Mouse (Mus musculus): ENCODE results near the gene Gm37240. TPM values are rescaled to one million over a fixed set of nuclear protein-coding genes. Genes with fewer than 3 reads are reported as not detected.

The Gm37240 gene
- polyA plus RNA-seq, 1 experiment: not detected

DNA sequence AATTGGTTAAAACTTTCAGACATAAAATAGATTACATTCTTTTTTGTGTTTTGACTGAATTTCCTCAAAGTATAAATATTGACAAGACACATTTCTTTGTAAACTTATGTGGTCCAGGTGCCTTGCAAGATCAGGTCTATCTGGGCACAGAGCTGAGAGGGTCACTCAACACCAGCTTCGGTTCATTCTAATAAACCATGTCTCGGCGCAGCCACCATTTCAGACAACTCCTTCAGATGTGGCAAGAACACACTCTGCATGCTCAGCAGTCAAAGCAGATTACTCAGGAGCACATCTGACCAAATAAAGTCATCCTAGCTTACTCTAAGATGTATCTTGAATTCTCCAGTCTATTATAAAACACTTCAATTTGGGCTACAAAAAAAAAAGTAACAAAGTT, 1371.2 kb downstream of the Gm37240 start:
- Histone ChIP-seq H3K4me3 (ENCODE audit: insufficient read depth, low read depth, low read length) (no peak overlapping the region), H3K27ac (ENCODE audit: insufficient read depth, low read depth, low read length) (no peak overlapping the region), H3K4me1 (ENCODE audit: control insufficient read depth, insufficient read depth, low read length) (no peaks in the 10 kb centered on the region)
- 90% methylated on average over 3 of the region's 3 CpGs for WGBS
- no peak for TF ChIP-seq CTCF (IDR thresholded peaks at IDR 0.05; ENCODE audit: insufficient read depth, low read depth, low read length)
- no peak for TF ChIP-seq POLR2A (IDR thresholded peaks at IDR 0.05; ENCODE audit: insufficient read depth, low read depth, low read length)

DNA sequence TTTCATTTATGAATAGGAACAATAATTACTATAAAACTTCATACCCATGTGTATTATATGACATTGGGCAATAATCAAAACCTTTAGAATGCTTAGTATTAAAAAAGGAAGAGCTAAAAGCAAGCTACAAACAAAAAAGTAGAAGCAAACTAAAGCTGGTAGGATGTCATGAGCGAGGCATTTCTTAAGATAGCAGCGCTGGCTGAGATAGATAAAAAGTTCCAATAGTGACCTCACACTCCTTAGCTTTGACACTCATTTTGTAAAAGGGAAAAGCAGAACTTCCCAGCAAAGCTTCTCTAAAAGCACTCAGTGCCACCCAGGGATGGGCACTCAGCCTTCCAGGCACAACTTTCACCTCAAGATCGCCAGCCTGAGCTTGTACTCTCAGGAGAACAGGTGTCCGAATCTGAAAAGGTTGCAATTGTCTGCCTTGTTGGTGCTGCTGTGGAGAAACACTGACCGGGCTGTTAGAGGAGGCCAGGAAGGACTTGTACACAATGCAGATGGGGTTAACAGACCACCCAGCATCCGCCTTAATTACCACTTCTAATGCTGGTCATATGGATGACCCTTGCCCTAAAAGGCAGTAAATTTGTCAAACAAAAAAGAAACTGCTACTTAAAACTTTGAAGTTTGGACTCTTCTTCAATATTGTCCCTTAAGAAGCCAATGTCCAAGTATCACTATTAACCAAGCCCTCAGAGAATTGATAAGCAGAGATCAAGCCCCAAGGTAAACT, 1374.4 kb downstream of the Gm37240 start:
- TF ChIP-seq CTCF (IDR thresholded peaks at IDR 0.05; ENCODE audit: insufficient read depth, low read depth, low read length) (no peak), POLR2A (IDR thresholded peaks at IDR 0.05; ENCODE audit: insufficient read depth, low read depth, low read length) (no peak)
- Histone ChIP-seq H3K4me3 (ENCODE audit: insufficient read depth, low read depth, low read length) (no peak overlapping the region), H3K27ac (ENCODE audit: insufficient read depth, low read depth, low read length) (no peak overlapping the region), H3K4me1 (ENCODE audit: control insufficient read depth, insufficient read depth, low read length) (no peaks in the 10 kb centered on the region)
- 89% methylated on average over 6 of the region's 6 CpGs for WGBS

DNA sequence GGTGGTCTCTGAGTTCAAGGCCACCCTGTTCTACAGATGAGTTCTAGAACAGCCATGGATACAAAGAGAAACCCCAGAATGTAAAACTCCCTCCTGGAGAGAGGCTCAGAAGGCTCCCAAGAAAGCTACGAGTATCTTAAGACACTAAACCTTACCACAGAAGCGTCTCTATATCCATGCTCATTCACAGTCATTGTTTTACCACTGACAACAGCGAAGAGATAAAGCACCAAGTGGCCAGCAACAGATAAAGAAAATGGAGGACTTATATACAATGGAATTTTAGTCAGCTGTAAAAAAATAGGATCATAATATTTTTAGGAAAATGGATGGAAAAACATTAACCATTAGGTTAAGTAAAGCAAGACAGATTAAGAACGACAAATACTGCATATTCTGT, 1382.1 kb downstream of the Gm37240 start:
- 92% methylated on average over 4 of the region's 4 CpGs for WGBS
- no peak for TF ChIP-seq POLR2A (IDR thresholded peaks at IDR 0.05; ENCODE audit: insufficient read depth, low read depth, low read length)
- no peak for TF ChIP-seq CTCF (IDR thresholded peaks at IDR 0.05; ENCODE audit: insufficient read depth, low read depth, low read length)
- Histone ChIP-seq H3K4me3 (ENCODE audit: insufficient read depth, low read depth, low read length) (no peak overlapping the region), H3K4me1 (ENCODE audit: control insufficient read depth, insufficient read depth, low read length) (peaks cover 10% of the 10 kb centered on the region), H3K27ac (ENCODE audit: insufficient read depth, low read depth, low read length) (no peak overlapping the region)

GRCm38 (mm10) chr3:84504291-84504690, 1383.0 kb downstream of the Gm37240 start:
- Histone ChIP-seq H3K27ac (ENCODE audit: insufficient read depth, low read depth, low read length) (no peak overlapping the region), H3K4me3 (ENCODE audit: insufficient read depth, low read depth, low read length) (no peak overlapping the region), H3K4me1 (ENCODE audit: control insufficient read depth, insufficient read depth, low read length) (peaks cover 10% of the 10 kb centered on the region)
- TF ChIP-seq POLR2A (IDR thresholded peaks at IDR 0.05; ENCODE audit: insufficient read depth, low read depth, low read length): no peak
- no peak for TF ChIP-seq CTCF (IDR thresholded peaks at IDR 0.05; ENCODE audit: insufficient read depth, low read depth, low read length)
- 93% methylated on average over 8 of the region's 8 CpGs for WGBS

DNA sequence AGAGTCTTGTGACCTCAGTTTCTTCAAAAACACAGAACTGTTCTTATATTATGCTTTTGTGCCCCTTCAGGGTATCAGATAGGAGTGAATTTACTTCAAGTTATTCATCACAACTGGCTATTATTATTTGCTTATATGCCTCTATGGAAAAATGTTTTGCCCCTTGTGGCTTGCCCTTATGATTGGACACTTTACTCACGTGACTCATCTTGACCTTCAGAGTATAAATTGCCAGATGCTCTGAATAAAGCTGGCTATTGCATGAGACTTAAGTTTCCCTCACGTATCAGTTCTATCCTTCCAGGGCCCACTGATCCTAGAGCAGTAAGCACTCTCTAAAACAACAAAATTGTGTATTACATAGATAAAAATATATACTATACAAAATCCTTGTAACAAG, 1385.2 kb downstream of the Gm37240 start:
- Histone ChIP-seq H3K27ac (ENCODE audit: insufficient read depth, low read depth, low read length) (no peak overlapping the region), H3K4me3 (ENCODE audit: insufficient read depth, low read depth, low read length) (no peak overlapping the region), H3K4me1 (ENCODE audit: control insufficient read depth, insufficient read depth, low read length) (peaks cover 10% of the 10 kb centered on the region)
- no peak for TF ChIP-seq POLR2A (IDR thresholded peaks at IDR 0.05; ENCODE audit: insufficient read depth, low read depth, low read length)
- no peak for TF ChIP-seq CTCF (IDR thresholded peaks at IDR 0.05; ENCODE audit: insufficient read depth, low read depth, low read length)
- WGBS: 85% methylated on average over 2 of the region's 2 CpGs

- 82% methylated on average over 10 of the region's 10 CpGs for WGBS
- peaks cover 10% of the 10 kb centered on the region for H3K4me1 ChIP-seq (ENCODE audit: control insufficient read depth, insufficient read depth, low read length)
- H3K4me3 ChIP-seq (ENCODE audit: insufficient read depth, low read depth, low read length): no peak overlapping the region
- no peak overlapping the region for H3K27ac ChIP-seq (ENCODE audit: insufficient read depth, low read depth, low read length)
- no peak for TF ChIP-seq POLR2A (IDR thresholded peaks at IDR 0.05; ENCODE audit: insufficient read depth, low read depth, low read length)
- no peak for TF ChIP-seq CTCF (IDR thresholded peaks at IDR 0.05; ENCODE audit: insufficient read depth, low read depth, low read length)
These were observed 1386.8 kb downstream of the Gm37240 start for GRCm38 (mm10) chr3:84500491-84500890.

GRCm38 (mm10) chr3:84497718-84498117, 1389.6 kb downstream of the Gm37240 start:
- Histone ChIP-seq H3K4me1 (ENCODE audit: control insufficient read depth, insufficient read depth, low read length) (peaks cover 11% of the 10 kb centered on the region), H3K27ac (ENCODE audit: insufficient read depth, low read depth, low read length) (no peak overlapping the region), H3K4me3 (ENCODE audit: insufficient read depth, low read depth, low read length) (no peak overlapping the region)
- WGBS: 89% methylated on average over 11 of the region's 11 CpGs
- TF ChIP-seq CTCF (IDR thresholded peaks at IDR 0.05; ENCODE audit: insufficient read depth, low read depth, low read length) (no peak), POLR2A (IDR thresholded peaks at IDR 0.05; ENCODE audit: insufficient read depth, low read depth, low read length) (no peak)

DNA sequence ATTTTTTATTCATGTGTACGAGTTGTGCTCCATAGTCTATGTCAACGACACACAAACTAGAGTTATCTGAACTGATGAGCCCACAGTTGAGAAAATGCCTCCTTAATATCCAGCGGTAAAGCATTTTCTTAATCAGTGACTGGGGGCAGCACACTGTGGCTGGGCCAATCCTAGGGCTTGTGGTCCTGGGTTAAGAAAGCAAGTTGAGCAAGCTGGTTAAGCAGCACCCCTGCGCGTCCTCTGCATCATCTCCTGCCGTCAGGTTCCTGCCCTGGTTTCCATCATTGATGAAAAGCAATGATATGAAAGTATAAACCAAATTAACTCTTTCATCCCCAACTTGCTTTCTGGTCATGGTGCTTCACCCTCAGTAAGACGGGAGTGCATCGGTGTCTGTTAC, 1394.7 kb downstream of the Gm37240 start:
- Histone ChIP-seq H3K27ac (ENCODE audit: insufficient read depth, low read depth, low read length) (no peak overlapping the region), H3K4me1 (ENCODE audit: control insufficient read depth, insufficient read depth, low read length) (peaks cover 4% of the 10 kb centered on the region), H3K4me3 (ENCODE audit: insufficient read depth, low read depth, low read length) (no peak overlapping the region)
- WGBS: 75% methylated on average over 8 of the region's 8 CpGs
- TF ChIP-seq CTCF (IDR thresholded peaks at IDR 0.05; ENCODE audit: insufficient read depth, low read depth, low read length) (no peak), POLR2A (IDR thresholded peaks at IDR 0.05; ENCODE audit: insufficient read depth, low read depth, low read length) (no peak)

DNA sequence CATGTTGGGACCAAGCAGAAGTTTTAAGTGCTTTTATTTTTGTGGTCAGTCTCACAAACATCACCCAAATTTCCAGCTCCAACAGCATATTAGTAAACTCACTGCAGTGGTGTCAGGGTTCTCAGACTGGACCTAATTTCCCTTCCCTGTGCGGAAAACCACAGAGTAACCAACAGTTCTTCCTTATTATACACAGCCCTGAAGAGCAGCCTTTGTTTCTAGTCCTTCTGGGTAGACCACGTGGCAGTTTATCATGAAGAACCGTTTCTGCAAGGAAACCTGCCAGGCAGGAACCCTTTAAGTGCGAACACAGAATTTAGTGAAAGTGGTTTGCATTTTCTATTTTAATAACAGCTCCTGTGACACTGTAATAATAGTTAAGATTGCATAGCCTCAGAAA, 1395.2 kb downstream of the Gm37240 start:
- Histone ChIP-seq H3K4me1 (ENCODE audit: control insufficient read depth, insufficient read depth, low read length) (peaks cover 6% of the 10 kb centered on the region), H3K4me3 (ENCODE audit: insufficient read depth, low read depth, low read length) (no peak overlapping the region), H3K27ac (ENCODE audit: insufficient read depth, low read depth, low read length) (no peak overlapping the region)
- TF ChIP-seq POLR2A (IDR thresholded peaks at IDR 0.05; ENCODE audit: insufficient read depth, low read depth, low read length) (no peak), CTCF (IDR thresholded peaks at IDR 0.05; ENCODE audit: insufficient read depth, low read depth, low read length) (no peak)
- 25% methylated on average over 4 of the region's 4 CpGs for WGBS

Measured in olfactory bulb, adult 2 months (tissue).